Mouse (Mus musculus): ENCODE results near the gene Gabrb2. TPM values are rescaled to one million over a fixed set of nuclear protein-coding genes. Genes with fewer than 3 reads are reported as not detected.

Gene Gabrb2
- 7.8 and 14.1 TPM in 2 replicates for polyA plus RNA-seq (2015; fragmentation: Nextera tagmentation; extraction: Ambion mirVana)

GRCm38 (mm10) chr11:42418996-42419782 lies at the start of gene Gabrb2:
Gene Gabrb2 (plus strand): TSS chr11:42419757.
- H3K36me3 ChIP-seq (ENCODE audit: poor library complexity, severe bottlenecking), result no peaks in the 10 kb centered on the region
- peak within 1 kb of the TSS; percentile 75 for H3K27ac ChIP-seq
- 34% methylated on average over 17 of the region's 20 CpGs for WGBS
- H3K9me3 ChIP-seq (replicated peaks), result no peaks in the 10 kb centered on the region
- peaks cover 5% of the 10 kb centered on the region; the same call in 1 of the 2 replicates for H3K4me1 ChIP-seq
- peak within 1 kb of the TSS; percentile 60 for H3K4me3 ChIP-seq
- peak within 1 kb of the TSS; percentile 73 for H3K9ac ChIP-seq
- no peaks in the 10 kb centered on the region for H3K27me3 ChIP-seq
- peak; percentile 13 for ATAC-seq
- H3K4me2 ChIP-seq, result peak within 1 kb of the TSS; percentile 81

DNA sequence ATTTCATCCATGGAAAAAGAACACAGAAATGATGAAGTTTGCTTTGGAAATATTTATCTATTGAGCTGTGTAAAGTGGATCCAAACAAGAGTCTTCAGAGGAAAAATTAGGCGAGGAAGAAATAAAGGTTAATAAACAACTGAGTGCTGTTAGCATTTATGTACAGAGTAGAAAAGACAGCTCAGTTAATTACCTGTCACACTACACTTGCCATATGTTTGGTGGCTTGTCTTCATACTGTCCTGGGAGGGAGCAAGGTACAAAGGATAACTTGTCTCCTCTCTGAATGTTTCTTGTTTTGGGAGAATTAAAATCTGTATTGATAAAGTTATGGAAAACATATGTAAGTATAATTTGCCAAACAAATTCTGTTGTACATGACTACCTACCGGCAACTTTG lies 40.6 kb upstream of the Gabrb2 start:
- no peak overlapping the region for H3K9ac ChIP-seq
- H3K27me3 ChIP-seq, result no peaks in the 10 kb centered on the region
- 81% methylated on average over 2 of the region's 2 CpGs for WGBS
- ATAC-seq, result no peak
- no peak overlapping the region for H3K27ac ChIP-seq
- H3K4me1 ChIP-seq, result no peaks in the 10 kb centered on the region
- H3K9me3 ChIP-seq (replicated peaks), result no peaks in the 10 kb centered on the region
- no peak overlapping the region for H3K4me3 ChIP-seq
- H3K36me3 ChIP-seq (ENCODE audit: poor library complexity, severe bottlenecking), result no peaks in the 10 kb centered on the region
- no peak overlapping the region for H3K4me2 ChIP-seq

GRCm38 (mm10) chr11:42386486-42386885 lies 33.1 kb upstream of the Gabrb2 start:
- no peaks in the 10 kb centered on the region for H3K36me3 ChIP-seq (ENCODE audit: poor library complexity, severe bottlenecking)
- no peak overlapping the region for H3K4me2 ChIP-seq
- 82% methylated on average over 4 of the region's 4 CpGs for WGBS
- H3K4me1 ChIP-seq, result no peaks in the 10 kb centered on the region
- no peaks in the 10 kb centered on the region for H3K27me3 ChIP-seq
- no peak for ATAC-seq
- H3K9me3 ChIP-seq (replicated peaks), result no peaks in the 10 kb centered on the region
- H3K4me3 ChIP-seq, result no peak overlapping the region
- no peak overlapping the region for H3K9ac ChIP-seq
- no peak overlapping the region for H3K27ac ChIP-seq

GRCm38 (mm10) chr11:42390682-42391290 lies 28.8 kb upstream of the Gabrb2 start:
- ATAC-seq, result no peak
- Histone ChIP-seq H3K4me2 (no peak overlapping the region), H3K9me3 (replicated peaks) (no peaks in the 10 kb centered on the region), H3K4me3 (no peak overlapping the region), H3K27me3 (no peaks in the 10 kb centered on the region), H3K27ac (no peak overlapping the region), H3K4me1 (no peaks in the 10 kb centered on the region), H3K36me3 (ENCODE audit: poor library complexity, severe bottlenecking) (no peaks in the 10 kb centered on the region), H3K9ac (no peak overlapping the region)
- 66% methylated on average over 3 of the region's 3 CpGs for WGBS

DNA sequence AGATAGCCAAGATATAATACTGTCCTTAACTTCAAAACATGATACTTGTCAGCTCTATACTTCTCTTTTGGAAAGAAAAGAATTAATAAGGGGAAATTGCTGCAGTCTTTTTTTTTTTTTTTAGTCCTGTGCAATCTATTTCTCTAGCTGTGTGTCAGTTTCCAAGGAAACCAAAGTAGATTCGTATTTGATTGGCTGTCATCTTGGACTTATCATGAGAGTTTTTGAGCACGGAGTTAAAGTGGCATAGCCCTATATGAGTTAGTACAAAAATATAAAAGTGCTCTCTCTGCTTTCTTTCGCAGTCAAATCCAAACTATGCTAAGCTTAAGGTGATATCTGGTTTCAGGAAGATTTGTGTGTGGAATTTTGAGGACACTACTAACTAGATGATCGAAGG lies 26.1 kb upstream of the Gabrb2 start:
- H3K9me3 ChIP-seq (replicated peaks), result no peaks in the 10 kb centered on the region
- no peak overlapping the region for H3K4me2 ChIP-seq
- H3K27ac ChIP-seq, result no peak overlapping the region
- no peak for ATAC-seq
- no peaks in the 10 kb centered on the region for H3K4me1 ChIP-seq
- H3K36me3 ChIP-seq (ENCODE audit: poor library complexity, severe bottlenecking), result no peaks in the 10 kb centered on the region
- H3K4me3 ChIP-seq, result no peak overlapping the region
- H3K27me3 ChIP-seq, result no peaks in the 10 kb centered on the region
- WGBS, result 89% methylated on average over 4 of the region's 4 CpGs
- H3K9ac ChIP-seq, result no peak overlapping the region

GRCm38 (mm10) chr11:42419791-42420633 lies 455 bp downstream of the Gabrb2 start:
- H3K27me3 ChIP-seq, result no peaks in the 10 kb centered on the region
- H3K9ac ChIP-seq, result peak overlapping the region; percentile 73
- peak overlapping the region; percentile 60 for H3K4me3 ChIP-seq
- H3K4me2 ChIP-seq, result peak overlapping the region; percentile 81
- peaks cover 5% of the 10 kb centered on the region; the same call in 1 of the 2 replicates for H3K4me1 ChIP-seq
- H3K27ac ChIP-seq, result peak overlapping the region; percentile 75
- no peaks in the 10 kb centered on the region for H3K36me3 ChIP-seq (ENCODE audit: poor library complexity, severe bottlenecking)
- ATAC-seq, result peak; percentile 74
- WGBS, result under 1% methylated on average over 22 of the region's 40 CpGs
- H3K9me3 ChIP-seq (replicated peaks), result no peaks in the 10 kb centered on the region

DNA sequence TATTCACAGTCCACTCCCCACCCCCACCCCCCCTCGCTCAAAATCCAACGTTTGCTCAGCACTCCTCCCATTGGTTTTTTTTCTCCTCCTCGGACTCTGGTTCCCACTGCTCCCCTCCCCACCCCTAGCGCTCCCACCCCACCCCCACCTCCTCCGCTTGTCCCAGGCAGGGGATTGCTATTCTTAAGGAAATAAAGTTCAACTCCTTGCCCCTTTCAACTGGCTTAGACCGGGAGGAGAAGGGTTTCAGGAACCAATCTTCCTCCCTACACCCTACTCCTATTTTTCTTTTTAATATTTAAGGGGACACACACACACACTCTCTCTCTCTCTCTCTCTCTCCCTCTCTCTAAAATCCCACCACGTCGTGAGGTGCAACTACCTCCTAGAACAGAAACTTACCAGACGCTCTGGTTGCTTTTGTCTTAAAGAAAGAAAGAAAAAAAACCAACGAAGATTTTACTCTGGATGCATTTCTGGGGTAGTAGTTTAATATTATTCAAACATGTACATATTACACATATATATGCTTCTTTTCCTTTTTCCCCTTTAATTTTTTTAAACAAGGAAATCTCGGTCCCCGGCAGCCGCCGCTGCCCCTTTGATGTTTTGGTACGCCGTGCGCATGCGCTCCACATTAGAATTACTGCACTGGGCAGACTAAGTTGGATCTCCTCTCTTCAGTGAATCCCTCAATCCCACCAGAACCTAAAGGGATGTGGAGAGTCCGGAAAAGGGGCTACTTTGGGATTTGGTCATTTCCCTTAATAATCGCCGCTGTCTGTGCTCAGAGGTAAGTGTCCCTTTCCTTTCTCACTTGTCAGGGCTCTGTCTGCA lies 1.3 kb downstream of the Gabrb2 start:
- peaks cover 5% of the 10 kb centered on the region; the same call in 1 of the 2 replicates for H3K4me1 ChIP-seq
- H3K4me3 ChIP-seq, result peak overlapping the region; percentile 60
- peak overlapping the region; percentile 81 for H3K4me2 ChIP-seq
- H3K36me3 ChIP-seq (ENCODE audit: poor library complexity, severe bottlenecking), result no peaks in the 10 kb centered on the region
- H3K9me3 ChIP-seq (replicated peaks), result no peaks in the 10 kb centered on the region
- peak; percentile 69 for ATAC-seq
- no peaks in the 10 kb centered on the region for H3K27me3 ChIP-seq
- peak overlapping the region; percentile 75 for H3K27ac ChIP-seq
- 0% methylated on average over 21 of the region's 21 CpGs for WGBS
- peak overlapping the region; percentile 73 for H3K9ac ChIP-seq

DNA sequence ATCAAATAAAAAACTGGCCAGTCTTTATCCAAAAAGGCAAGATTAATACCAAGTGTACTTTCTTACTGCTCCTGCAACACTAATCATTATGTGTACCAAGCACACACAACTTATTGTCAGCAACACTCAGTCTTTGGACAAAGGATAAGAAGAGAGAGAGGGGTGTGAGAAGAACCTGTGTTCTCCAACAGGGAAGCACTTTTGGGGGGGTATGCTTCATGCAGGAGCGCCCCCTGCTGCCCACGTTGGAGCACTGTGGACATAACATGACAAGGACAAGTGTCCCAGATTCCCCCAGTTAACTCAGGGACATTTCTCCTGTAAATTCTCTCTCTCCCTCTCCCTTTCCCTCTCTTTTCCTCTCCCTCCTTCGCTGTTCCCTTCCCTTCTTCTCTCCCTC lies 3.7 kb downstream of the Gabrb2 start:
- H3K9me3 ChIP-seq (replicated peaks), result no peaks in the 10 kb centered on the region
- no peak overlapping the region for H3K4me3 ChIP-seq
- no peaks in the 10 kb centered on the region for H3K27me3 ChIP-seq
- WGBS, result 0% methylated on average over 3 of the region's 3 CpGs
- no peak overlapping the region for H3K27ac ChIP-seq
- peaks cover 5% of the 10 kb centered on the region; the same call in 1 of the 2 replicates for H3K4me1 ChIP-seq
- no peak for ATAC-seq
- no peak overlapping the region for H3K9ac ChIP-seq
- H3K4me2 ChIP-seq, result no peak overlapping the region
- H3K36me3 ChIP-seq (ENCODE audit: poor library complexity, severe bottlenecking), result no peaks in the 10 kb centered on the region

- no peaks in the 10 kb centered on the region for H3K9me3 ChIP-seq (replicated peaks)
- H3K27me3 ChIP-seq, result no peaks in the 10 kb centered on the region
- no peak overlapping the region for H3K9ac ChIP-seq
- H3K4me2 ChIP-seq, result no peak overlapping the region
- H3K4me1 ChIP-seq, result no peaks in the 10 kb centered on the region
- H3K4me3 ChIP-seq, result no peak overlapping the region
- ATAC-seq, result no peak
- no peaks in the 10 kb centered on the region for H3K36me3 ChIP-seq (ENCODE audit: poor library complexity, severe bottlenecking)
- H3K27ac ChIP-seq, result no peak overlapping the region
Observed at GRCm38 (mm10) chr11:42431495-42431894, 11.9 kb downstream of the Gabrb2 start.

GRCm38 (mm10) chr11:42438978-42439377 lies 19.4 kb downstream of the Gabrb2 start:
- no peaks in the 10 kb centered on the region for H3K27me3 ChIP-seq
- H3K9ac ChIP-seq, result no peak overlapping the region
- H3K4me1 ChIP-seq, result no peaks in the 10 kb centered on the region
- H3K36me3 ChIP-seq (ENCODE audit: poor library complexity, severe bottlenecking), result no peaks in the 10 kb centered on the region
- H3K9me3 ChIP-seq (replicated peaks), result no peaks in the 10 kb centered on the region
- no peak overlapping the region for H3K4me2 ChIP-seq
- no peak for ATAC-seq
- 88% methylated on average over 2 of the region's 2 CpGs for WGBS
- H3K27ac ChIP-seq, result no peak overlapping the region
- no peak overlapping the region for H3K4me3 ChIP-seq

DNA sequence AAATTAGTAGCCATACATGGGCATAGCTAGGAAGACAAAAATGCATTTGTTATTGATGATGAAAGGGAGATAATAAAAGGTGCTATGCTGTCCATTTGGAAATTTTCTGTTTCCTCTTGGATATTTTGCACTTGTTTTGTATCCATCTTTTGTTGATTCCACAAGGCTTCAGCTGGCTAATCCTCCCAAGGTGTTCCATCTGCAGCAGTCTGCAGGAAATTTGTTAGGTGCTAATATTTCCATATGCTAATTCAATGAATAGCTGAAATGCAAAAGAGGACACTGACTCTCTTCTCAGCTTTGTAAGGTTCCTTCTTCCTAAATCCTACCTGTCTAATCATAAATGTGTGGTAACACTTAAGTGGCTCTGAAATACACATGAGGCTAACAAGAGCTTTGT lies 24.1 kb downstream of the Gabrb2 start:
- Histone ChIP-seq H3K4me2 (no peak overlapping the region), H3K9ac (no peak overlapping the region), H3K27ac (no peak overlapping the region), H3K4me3 (no peak overlapping the region), H3K9me3 (replicated peaks) (no peaks in the 10 kb centered on the region), H3K4me1 (no peaks in the 10 kb centered on the region), H3K27me3 (no peaks in the 10 kb centered on the region), H3K36me3 (ENCODE audit: poor library complexity, severe bottlenecking) (no peaks in the 10 kb centered on the region)
- no peak for ATAC-seq
